Mouse (Mus musculus) liver, postnatal 0 days (tissue): ENCODE results near the gene Gpr3.

Experiments used
- CTCF ChIP-seq: sonication (generic); IDR thresholded peaks from 2 replicates; pipeline ENCODE4 v1.5.1; 2016; ENCODE audit warnings: antibody characterized with exemption, low read depth
- EP300 ChIP-seq: IDR thresholded peaks from 2 replicates; pipeline ENCODE4 v1.6.1; 2016; ENCODE audit warnings: antibody characterized with exemption, low read depth, mild to moderate bottlenecking

DNA sequence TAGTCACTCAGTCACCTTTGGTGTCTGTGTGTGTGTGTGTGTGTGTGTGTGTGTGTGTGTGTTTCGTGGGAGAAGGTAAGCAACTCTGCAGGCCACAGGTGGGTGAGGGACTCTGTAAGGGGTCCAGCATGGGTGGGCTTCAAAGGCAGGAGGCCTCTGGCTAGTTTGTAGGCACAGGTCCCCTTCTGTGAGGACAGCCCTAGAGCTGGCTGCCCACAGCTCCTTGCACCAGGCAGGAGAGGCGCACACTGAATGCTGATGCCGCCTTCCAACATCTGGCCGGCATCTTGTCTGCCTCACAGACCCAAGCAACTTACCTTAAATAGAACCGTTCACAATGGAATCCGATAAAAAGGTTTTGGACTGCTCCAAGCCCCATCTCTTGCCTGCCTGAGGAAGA lies 12.6 kb downstream of the Gpr3 start:
- TF ChIP-seq CTCF: no peak
- no peak for TF ChIP-seq EP300
